Mouse (Mus musculus): ENCODE results near the gene Syce1l. TPM values are rescaled to one million over a fixed set of nuclear protein-coding genes. Genes with fewer than 3 reads are reported as not detected.
A peak's percentile ranks its signal among the peaks of the same experiment; 100 is the strongest.

Syce1l gene
- not detected in 2 replicates for polyA plus RNA-seq (2014; fragmentation: Nextera tagmentation; extraction: Ambion mirVana)

- 94% methylated on average over 16 of the region's 16 CpGs for WGBS
- H3K36me3 ChIP-seq (replicated peaks; ENCODE audit: control insufficient read depth, insufficient read depth, low read depth, low read length) = no peaks in the 10 kb centered on the region
- no peak for ATAC-seq (replicated peaks; ENCODE audit: insufficient number of reproducible peaks, low FRiP score, low TSS enrichment, low read depth)
These were observed at the start of gene Syce1l for GRCm38 (mm10) chr8:113642926-113643325. Syce1l (plus strand) TSS chr8:113643213.

GRCm38 (mm10) chr8:113598401-113598800 lies 44.6 kb upstream of the Syce1l start:
- Histone ChIP-seq H3K9ac (replicated peaks; ENCODE audit: low read length) (no peak overlapping the region), H3K4me2 (ENCODE audit: low read depth, low read length) (no peak overlapping the region), H3K36me3 (replicated peaks; ENCODE audit: control insufficient read depth, insufficient read depth, low read depth, low read length) (no peaks in the 10 kb centered on the region), H3K27me3 (ENCODE audit: control insufficient read depth, insufficient read depth, low read length) (no peaks in the 10 kb centered on the region), H3K4me1 (ENCODE audit: control insufficient read depth, insufficient read depth, low read length) (no peaks in the 10 kb centered on the region), H3K4me3 (ENCODE audit: low read depth, low read length) (no peak overlapping the region), H3K9me3 (replicated peaks; ENCODE audit: control insufficient read depth, low read length) (no peaks in the 10 kb centered on the region), H3K27ac (replicated peaks; ENCODE audit: low read depth, low read length) (no peak overlapping the region)
- 45% methylated on average over 3 of the region's 3 CpGs for WGBS
- ATAC-seq (replicated peaks; ENCODE audit: insufficient number of reproducible peaks, low FRiP score, low TSS enrichment, low read depth) (no peak), DNase-seq (ENCODE audit: low spot score) (no peak)

More at GRCm38 (mm10) chr8:113642926-113643325, at the start of gene Syce1l:
- Histone ChIP-seq H3K9me3 (replicated peaks; ENCODE audit: control insufficient read depth, low read length) (no peaks in the 10 kb centered on the region), H3K4me1 (ENCODE audit: control insufficient read depth, insufficient read depth, low read length) (no peaks in the 10 kb centered on the region), H3K27me3 (ENCODE audit: control insufficient read depth, insufficient read depth, low read length) (no peaks in the 10 kb centered on the region), H3K27ac (replicated peaks; ENCODE audit: low read depth, low read length) (no peak within 1 kb of the TSS), H3K4me3 (ENCODE audit: low read depth, low read length) (no peak within 1 kb of the TSS), H3K4me2 (ENCODE audit: low read depth, low read length) (no peak within 1 kb of the TSS), H3K9ac (replicated peaks; ENCODE audit: low read length) (no peak within 1 kb of the TSS)
- no peak for DNase-seq (ENCODE audit: low spot score)

- DNase-seq (ENCODE audit: low spot score) = peak; percentile 66
- H3K9ac ChIP-seq (replicated peaks; ENCODE audit: low read length) = no peak overlapping the region
- H3K27me3 ChIP-seq (ENCODE audit: control insufficient read depth, insufficient read depth, low read length) = no peaks in the 10 kb centered on the region
- no peak for ATAC-seq (replicated peaks; ENCODE audit: insufficient number of reproducible peaks, low FRiP score, low TSS enrichment, low read depth)
- no peaks in the 10 kb centered on the region for H3K36me3 ChIP-seq (replicated peaks; ENCODE audit: control insufficient read depth, insufficient read depth, low read depth, low read length)
- H3K27ac ChIP-seq (replicated peaks; ENCODE audit: low read depth, low read length) = no peak overlapping the region
- H3K4me3 ChIP-seq (ENCODE audit: low read depth, low read length) = no peak overlapping the region
- no peak overlapping the region for H3K4me2 ChIP-seq (ENCODE audit: low read depth, low read length)
- no peaks in the 10 kb centered on the region for H3K4me1 ChIP-seq (ENCODE audit: control insufficient read depth, insufficient read depth, low read length)
- 5% methylated on average over 3 of the region's 3 CpGs for WGBS
- H3K9me3 ChIP-seq (replicated peaks; ENCODE audit: control insufficient read depth, low read length) = no peaks in the 10 kb centered on the region
These were observed 10.4 kb upstream of the Syce1l start for GRCm38 (mm10) chr8:113632634-113633033.

- H3K4me3 ChIP-seq (ENCODE audit: low read depth, low read length) = no peak overlapping the region; the same call in 1 of the 2 replicates
- H3K36me3 ChIP-seq (replicated peaks; ENCODE audit: control insufficient read depth, insufficient read depth, low read depth, low read length) = no peaks in the 10 kb centered on the region
- DNase-seq (ENCODE audit: low spot score) (no peak), ATAC-seq (replicated peaks; ENCODE audit: insufficient number of reproducible peaks, low FRiP score, low TSS enrichment, low read depth) (no peak)
- no peaks in the 10 kb centered on the region for H3K27me3 ChIP-seq (ENCODE audit: control insufficient read depth, insufficient read depth, low read length)
- WGBS = 30% methylated on average over 12 of the region's 12 CpGs
- no peak overlapping the region for H3K9ac ChIP-seq (replicated peaks; ENCODE audit: low read length)
- H3K4me2 ChIP-seq (ENCODE audit: low read depth, low read length) = peak overlapping the region; percentile 26
- no peaks in the 10 kb centered on the region for H3K4me1 ChIP-seq (ENCODE audit: control insufficient read depth, insufficient read depth, low read length)
- no peak overlapping the region for H3K27ac ChIP-seq (replicated peaks; ENCODE audit: low read depth, low read length)
- no peaks in the 10 kb centered on the region for H3K9me3 ChIP-seq (replicated peaks; ENCODE audit: control insufficient read depth, low read length)
These were observed 8.9 kb upstream of the Syce1l start for GRCm38 (mm10) chr8:113634161-113634560.

GRCm38 (mm10) chr8:113634670-113635591 lies 8.1 kb upstream of the Syce1l start, which contains the start of gene Mon1b:
Mon1b (plus strand) TSS chr8:113635587.
- Histone ChIP-seq H3K9me3 (replicated peaks; ENCODE audit: control insufficient read depth, low read length) (no peaks in the 10 kb centered on the region), H3K4me2 (ENCODE audit: low read depth, low read length) (peak within 1 kb of the TSS; percentile 65), H3K4me3 (ENCODE audit: low read depth, low read length) (peak within 1 kb of the TSS; percentile 64), H3K27me3 (ENCODE audit: control insufficient read depth, insufficient read depth, low read length) (no peaks in the 10 kb centered on the region), H3K36me3 (replicated peaks; ENCODE audit: control insufficient read depth, insufficient read depth, low read depth, low read length) (no peaks in the 10 kb centered on the region), H3K4me1 (ENCODE audit: control insufficient read depth, insufficient read depth, low read length) (no peaks in the 10 kb centered on the region), H3K9ac (replicated peaks; ENCODE audit: low read length) (peak within 1 kb of the TSS; percentile 63), H3K27ac (replicated peaks; ENCODE audit: low read depth, low read length) (peak within 1 kb of the TSS; percentile 49)
- ATAC-seq (replicated peaks; ENCODE audit: insufficient number of reproducible peaks, low FRiP score, low TSS enrichment, low read depth) (peak; percentile 99), DNase-seq (ENCODE audit: low spot score) (peak; percentile 97)
- under 1% methylated on average over 42 of the region's 42 CpGs for WGBS

- peak overlapping the region; percentile 65 for H3K4me2 ChIP-seq (ENCODE audit: low read depth, low read length)
- H3K36me3 ChIP-seq (replicated peaks; ENCODE audit: control insufficient read depth, insufficient read depth, low read depth, low read length) = no peaks in the 10 kb centered on the region
- ATAC-seq (replicated peaks; ENCODE audit: insufficient number of reproducible peaks, low FRiP score, low TSS enrichment, low read depth) (peak; percentile 72), DNase-seq (ENCODE audit: low spot score) (peak; percentile 91)
- H3K9me3 ChIP-seq (replicated peaks; ENCODE audit: control insufficient read depth, low read length) = no peaks in the 10 kb centered on the region
- no peaks in the 10 kb centered on the region for H3K4me1 ChIP-seq (ENCODE audit: control insufficient read depth, insufficient read depth, low read length)
- peak overlapping the region; percentile 64 for H3K4me3 ChIP-seq (ENCODE audit: low read depth, low read length)
- no peaks in the 10 kb centered on the region for H3K27me3 ChIP-seq (ENCODE audit: control insufficient read depth, insufficient read depth, low read length)
- peak overlapping the region; percentile 63 for H3K9ac ChIP-seq (replicated peaks; ENCODE audit: low read length)
- no peak overlapping the region for H3K27ac ChIP-seq (replicated peaks; ENCODE audit: low read depth, low read length)
- WGBS = under 1% methylated on average over 44 of the region's 44 CpGs
These were observed 7.3 kb upstream of the Syce1l start for GRCm38 (mm10) chr8:113635592-113636279.

GRCm38 (mm10) chr8:113636280-113636628 lies 6.8 kb upstream of the Syce1l start:
- Histone ChIP-seq H3K27me3 (ENCODE audit: control insufficient read depth, insufficient read depth, low read length) (no peaks in the 10 kb centered on the region), H3K9ac (replicated peaks; ENCODE audit: low read length) (peak overlapping the region; percentile 63), H3K4me2 (ENCODE audit: low read depth, low read length) (peak overlapping the region; percentile 65), H3K4me3 (ENCODE audit: low read depth, low read length) (peak overlapping the region; percentile 64), H3K36me3 (replicated peaks; ENCODE audit: control insufficient read depth, insufficient read depth, low read depth, low read length) (no peaks in the 10 kb centered on the region), H3K4me1 (ENCODE audit: control insufficient read depth, insufficient read depth, low read length) (no peaks in the 10 kb centered on the region), H3K9me3 (replicated peaks; ENCODE audit: control insufficient read depth, low read length) (no peaks in the 10 kb centered on the region), H3K27ac (replicated peaks; ENCODE audit: low read depth, low read length) (no peak overlapping the region)
- ATAC-seq (replicated peaks; ENCODE audit: insufficient number of reproducible peaks, low FRiP score, low TSS enrichment, low read depth) (no peak), DNase-seq (ENCODE audit: low spot score) (peak; percentile 2)
- 35% methylated on average over 5 of the region's 5 CpGs for WGBS

- no peak overlapping the region for H3K4me2 ChIP-seq (ENCODE audit: low read depth, low read length)
- no peak overlapping the region for H3K9ac ChIP-seq (replicated peaks; ENCODE audit: low read length)
- H3K9me3 ChIP-seq (replicated peaks; ENCODE audit: control insufficient read depth, low read length) = no peaks in the 10 kb centered on the region
- H3K36me3 ChIP-seq (replicated peaks; ENCODE audit: control insufficient read depth, insufficient read depth, low read depth, low read length) = no peaks in the 10 kb centered on the region
- H3K4me1 ChIP-seq (ENCODE audit: control insufficient read depth, insufficient read depth, low read length) = no peaks in the 10 kb centered on the region
- DNase-seq (ENCODE audit: low spot score) (no peak), ATAC-seq (replicated peaks; ENCODE audit: insufficient number of reproducible peaks, low FRiP score, low TSS enrichment, low read depth) (no peak)
- WGBS = 90% methylated on average over 8 of the region's 8 CpGs
- no peak overlapping the region for H3K4me3 ChIP-seq (ENCODE audit: low read depth, low read length)
- no peaks in the 10 kb centered on the region for H3K27me3 ChIP-seq (ENCODE audit: control insufficient read depth, insufficient read depth, low read length)
- no peak overlapping the region for H3K27ac ChIP-seq (replicated peaks; ENCODE audit: low read depth, low read length)
These were observed 2.7 kb upstream of the Syce1l start for GRCm38 (mm10) chr8:113640357-113640756.

All from embryonic facial prominence, embryonic 11.5 days (tissue).